Mouse (Mus musculus) forebrain, embryonic 14.5 days (tissue): ENCODE results near the gene Rrbp1. TPM values are rescaled to one million over a fixed set of nuclear protein-coding genes. Genes with fewer than 3 reads are reported as not detected.

Experiments used
- ATAC-seq: fragments of 200-750 bp; cut with Nextera tagmentation; 2 replicates; pipeline ENCODE4 v1.8.0; 2017; ENCODE audit warnings: mild to moderate bottlenecking, moderate library complexity
- DNase-seq: peaks from one replicate; pipeline ENCODE4 v3.0.0-alpha.2; 2015; ENCODE audit warnings: low spot score
- H3K27ac ChIP-seq: fragments of 300-500 bp; sonication (generic); 2 replicates; pipeline ENCODE4 v1.5.1; 2014; ENCODE audit warnings: low read depth, mild to moderate bottlenecking, control low read depth, low read length, moderate library complexity
- H3K27me3 ChIP-seq: fragments of 300-500 bp; sonication (generic); replicated peaks from 2 replicates; pipeline ENCODE4 v1.6.1; 2014; ENCODE audit warnings: low read length, control low read depth, mixed read lengths; ENCODE audit not compliant: control insufficient read depth, insufficient read depth
- H3K36me3 ChIP-seq: fragments of 300-500 bp; sonication (generic); 2 replicates; pipeline ENCODE4 v1.6.1; 2014; ENCODE audit warnings: low read length, control low read depth; ENCODE audit not compliant: control insufficient read depth, insufficient read depth
- H3K4me1 ChIP-seq: fragments of 300-500 bp; sonication (generic); 2 replicates; pipeline ENCODE4 v1.6.1; 2014; ENCODE audit warnings: antibody characterized with exemption, low read length, control low read depth; ENCODE audit not compliant: control insufficient read depth, insufficient read depth
- H3K4me2 ChIP-seq: fragments of 300-500 bp; sonication (generic); 2 replicates; pipeline ENCODE4 v1.6.1; 2014; ENCODE audit warnings: mild to moderate bottlenecking, control low read depth, low read length
- H3K4me3 ChIP-seq: fragments of 300-500 bp; sonication (generic); 2 replicates; pipeline ENCODE4 v1.5.1; 2014; ENCODE audit warnings: low read depth, low read length, control low read depth
- H3K9ac ChIP-seq: fragments of 300-500 bp; sonication (generic); 2 replicates; pipeline ENCODE4 v1.6.1; 2014; ENCODE audit warnings: mild to moderate bottlenecking, low read length, control low read depth, moderate library complexity
- H3K9me3 ChIP-seq: fragments of 300-500 bp; sonication (generic); replicated peaks from 2 replicates; pipeline ENCODE4 v1.6.1; 2016; ENCODE audit warnings: low read length, control low read depth, mixed read lengths; ENCODE audit not compliant: control insufficient read depth
- whole genome bisulfite sequencing: fragments of 180-500 bp; shearing (Covaris S2); extraction: QIAGEN DNeasy Blood & Tissue Kit; methylation state at CpG from one replicate; pipeline ENCODE4 v1.1.7; 2014; 5-methylcytosine and 5-hydroxymethylcytosine counted together
- polyA plus RNA-seq: library from polyadenylated mRNA; unstranded; fragments of >200 nt; fragmentation: Nextera tagmentation; extraction: Ambion mirVana; gene quantifications from 2 replicates; pipeline ENCODE4 v1.2.1, GENCODE M21; 2014

Rrbp1 gene
- polyA plus RNA-seq, 1 experiment from 2014 or later, result 15.1 TPM

DNA sequence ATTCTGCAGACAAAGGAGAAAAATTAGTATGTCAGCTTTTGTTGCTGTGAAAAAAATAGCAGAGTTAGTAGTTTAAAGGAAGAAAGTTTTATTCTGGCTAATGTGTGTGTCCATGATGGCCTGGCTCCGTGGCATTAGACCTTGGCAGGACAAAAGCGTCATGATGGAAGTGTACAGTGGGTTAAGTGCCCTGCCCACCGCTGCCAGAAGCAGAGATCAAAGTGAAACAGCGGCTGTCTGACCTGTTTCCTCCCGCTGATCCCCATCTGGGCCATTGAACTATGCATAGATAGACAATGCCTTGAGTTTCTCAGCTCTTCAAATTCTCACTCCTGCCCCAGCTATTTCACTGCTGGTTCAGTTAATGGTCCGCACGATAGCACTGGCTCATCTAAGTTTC, 87.0 kb downstream of the Rrbp1 start:
- no peaks in the 10 kb centered on the region for H3K36me3 ChIP-seq
- H3K9ac ChIP-seq, result no peak overlapping the region
- H3K4me3 ChIP-seq, result no peak overlapping the region
- no peaks in the 10 kb centered on the region for H3K27me3 ChIP-seq
- no peaks in the 10 kb centered on the region for H3K9me3 ChIP-seq
- 73% methylated on average over 7 of the region's 7 CpGs for WGBS
- no peak for ATAC-seq
- no peaks in the 10 kb centered on the region for H3K4me1 ChIP-seq
- no peak for DNase-seq
- no peak overlapping the region for H3K27ac ChIP-seq
- no peak overlapping the region for H3K4me2 ChIP-seq

DNA sequence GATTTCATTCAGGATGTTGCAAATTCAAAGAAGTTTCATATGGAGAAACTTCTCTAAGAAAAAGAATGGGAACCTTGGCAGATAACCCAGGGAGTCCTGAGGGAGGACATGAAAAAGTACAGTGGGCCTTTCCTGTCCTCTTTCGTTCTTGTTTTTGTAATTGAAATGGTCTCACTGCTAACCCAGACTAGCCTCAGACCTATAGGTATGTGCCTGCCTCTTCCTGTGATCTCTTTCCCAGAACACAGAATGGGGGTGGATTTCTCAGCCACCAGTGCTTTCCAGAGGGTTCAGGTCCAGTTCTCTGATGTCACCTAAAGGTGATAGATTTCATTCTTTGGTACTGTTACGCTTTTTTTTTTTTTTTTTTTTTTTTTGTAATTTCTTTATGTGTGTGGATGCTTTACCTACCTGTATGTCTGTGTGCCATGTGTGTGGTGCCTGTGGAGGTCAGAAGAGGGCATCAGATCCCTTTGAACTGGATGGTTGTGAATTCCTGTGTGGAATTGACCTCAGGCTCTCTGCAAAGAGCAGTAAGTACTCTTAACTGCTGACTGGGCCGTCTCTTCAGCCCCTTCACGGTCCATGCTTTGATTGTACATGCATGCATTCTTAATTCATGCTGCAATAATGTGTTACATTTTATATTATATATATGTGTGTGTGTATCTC, 92.1 kb downstream of the Rrbp1 start:
- ATAC-seq, result no peak
- no peaks in the 10 kb centered on the region for H3K36me3 ChIP-seq
- H3K4me1 ChIP-seq, result peaks cover 18% of the 10 kb centered on the region

DNA sequence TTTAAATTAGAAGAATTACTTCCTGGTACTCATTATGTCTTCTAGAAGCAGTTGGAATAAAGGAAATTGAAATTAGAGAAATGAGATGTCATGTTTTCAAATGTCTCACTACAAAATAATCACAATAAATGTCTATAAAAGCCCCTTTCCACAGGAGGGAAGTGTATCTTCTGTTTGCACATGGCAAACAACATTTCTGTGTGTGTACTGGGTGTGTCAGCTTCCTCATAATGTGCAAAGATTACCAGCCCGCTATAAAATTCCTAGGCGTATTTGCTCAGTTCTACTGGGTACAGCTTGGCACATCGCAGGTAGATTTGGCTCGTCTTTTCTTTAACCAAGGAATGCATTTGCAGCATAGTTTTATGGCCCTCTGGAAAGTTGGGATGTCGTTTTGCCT, 93.4 kb downstream of the Rrbp1 start:
- ATAC-seq (no peak), DNase-seq (no peak)
- Histone ChIP-seq H3K4me3 (no peak overlapping the region), H3K9me3 (no peaks in the 10 kb centered on the region), H3K36me3 (no peaks in the 10 kb centered on the region), H3K9ac (no peak overlapping the region), H3K4me2 (peak overlapping the region; percentile 57; the same call in 1 of the 2 replicates), H3K27ac (no peak overlapping the region), H3K4me1 (peaks cover 18% of the 10 kb centered on the region), H3K27me3 (no peaks in the 10 kb centered on the region)
- 84% methylated on average over 5 of the region's 5 CpGs for WGBS

More for the DNA sequence above, 92.1 kb downstream of the Rrbp1 start:
- whole genome bisulfite sequencing, result 71% methylated on average over 4 of the region's 4 CpGs
- H3K27ac ChIP-seq, result no peak overlapping the region
- no peaks in the 10 kb centered on the region for H3K9me3 ChIP-seq
- H3K27me3 ChIP-seq, result no peaks in the 10 kb centered on the region
- H3K4me2 ChIP-seq, result no peak overlapping the region
- no peak overlapping the region for H3K4me3 ChIP-seq
- DNase-seq, result no peak
- H3K9ac ChIP-seq, result no peak overlapping the region

DNA sequence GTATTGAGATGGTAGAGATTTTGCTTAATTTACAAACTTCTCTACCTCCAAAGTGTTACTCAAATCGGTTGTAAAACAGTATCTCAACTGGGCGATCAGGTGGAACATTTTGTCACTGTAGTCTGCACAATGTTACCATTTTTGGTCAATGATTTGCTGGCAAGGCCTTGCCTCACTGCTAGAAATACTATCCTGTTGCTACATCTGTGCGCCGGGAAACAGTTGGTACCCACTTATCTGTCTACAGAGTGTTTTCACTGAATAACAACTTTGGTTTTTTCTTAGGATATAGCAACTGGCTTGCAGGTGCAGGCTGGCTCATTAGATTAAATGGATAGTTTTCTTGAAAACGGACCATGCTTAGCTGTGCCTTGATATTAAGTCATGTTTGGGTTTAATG, 94.8 kb downstream of the Rrbp1 start:
- Histone ChIP-seq H3K4me1 (peaks cover 18% of the 10 kb centered on the region), H3K9ac (peak overlapping the region; percentile 94), H3K36me3 (no peaks in the 10 kb centered on the region), H3K4me3 (peak overlapping the region; percentile 81), H3K4me2 (peak overlapping the region; percentile 57), H3K27me3 (no peaks in the 10 kb centered on the region), H3K9me3 (no peaks in the 10 kb centered on the region), H3K27ac (peak overlapping the region; percentile 99; the same call in 1 of the 2 replicates)
- no peak for ATAC-seq
- peak; percentile 11 for DNase-seq
- 8% methylated on average over 5 of the region's 5 CpGs for WGBS

DNA sequence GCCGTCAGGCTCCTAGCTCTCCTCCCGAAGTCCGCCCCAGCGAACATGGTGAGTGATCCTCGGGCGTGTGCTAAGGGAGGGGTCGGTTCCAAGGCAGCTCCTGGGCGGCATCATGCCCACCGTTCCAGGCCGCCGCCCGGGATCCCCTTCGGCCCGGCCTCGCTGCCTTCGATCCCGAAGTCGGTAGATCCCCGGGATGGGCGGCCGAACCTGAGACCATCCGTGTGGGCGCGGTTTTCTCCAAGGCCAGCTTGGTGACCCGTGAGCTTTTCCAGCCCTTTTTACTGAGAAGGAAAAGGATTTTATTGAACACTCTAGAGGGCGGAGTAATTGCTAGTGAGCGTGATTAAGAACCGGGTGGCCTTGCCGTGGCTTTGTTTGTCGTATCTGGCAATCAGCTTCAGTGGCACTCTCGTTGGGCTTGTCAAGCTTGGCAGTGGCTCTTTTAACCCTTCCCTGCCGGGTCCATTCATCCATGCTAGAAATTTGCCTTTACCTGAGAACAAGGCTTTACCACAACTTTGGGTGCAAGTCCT, 95.4 kb downstream of the Rrbp1 start:
- ATAC-seq, result peak; percentile 70
- H3K4me3 ChIP-seq, result peak overlapping the region; percentile 81
- H3K27ac ChIP-seq, result peak overlapping the region; percentile 99
- WGBS, result 0% methylated on average over 32 of the region's 32 CpGs
- H3K4me2 ChIP-seq, result peak overlapping the region; percentile 57
- no peaks in the 10 kb centered on the region for H3K9me3 ChIP-seq
- no peaks in the 10 kb centered on the region for H3K27me3 ChIP-seq
- H3K36me3 ChIP-seq, result no peaks in the 10 kb centered on the region
- H3K4me1 ChIP-seq, result peaks cover 18% of the 10 kb centered on the region
- peak overlapping the region; percentile 94 for H3K9ac ChIP-seq
- DNase-seq, result peak; percentile 87

DNA sequence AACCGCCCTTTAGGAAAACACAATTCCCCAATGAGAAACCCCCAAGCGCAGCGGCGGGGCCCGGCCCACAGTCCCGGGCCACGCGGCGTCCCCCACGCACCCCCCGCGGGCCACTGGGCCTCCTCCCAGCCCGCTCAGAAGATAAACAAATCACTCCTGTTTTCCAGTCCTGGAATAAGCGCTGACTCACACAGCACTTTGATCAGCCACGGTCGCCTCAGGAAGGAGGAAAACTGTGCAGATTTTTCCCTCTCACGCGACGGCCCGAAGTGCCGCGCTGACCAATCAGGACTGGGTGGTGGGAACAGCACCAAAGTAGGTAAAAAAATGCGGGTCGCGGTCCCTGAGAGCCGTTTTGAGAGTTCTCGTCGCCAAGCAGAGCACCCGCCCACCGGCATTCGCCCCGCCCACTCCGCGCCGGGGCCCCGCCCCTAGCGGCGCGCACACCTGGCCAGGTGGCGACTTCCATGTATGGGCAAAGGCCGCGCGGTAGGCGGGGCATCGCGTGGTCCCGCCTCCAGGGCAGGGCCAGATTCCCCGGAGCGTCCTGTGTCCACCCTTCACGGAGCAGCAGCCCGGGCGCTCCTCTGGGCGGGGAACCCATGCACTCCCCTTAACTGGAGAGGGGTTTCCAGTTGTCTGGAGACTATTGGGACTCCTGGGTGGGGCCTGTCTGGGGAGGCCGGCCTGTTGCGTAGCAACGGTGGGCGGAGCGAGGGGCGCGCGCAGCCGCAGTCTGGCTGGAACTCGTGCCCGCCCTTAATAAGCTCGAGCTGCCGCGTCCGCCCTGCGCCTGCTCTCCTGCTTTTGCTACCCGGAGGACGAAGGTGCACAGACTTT, 96.1 kb downstream of the Rrbp1 start, which contains the start of gene Dstn:
TSS of gene Dstn (plus strand) at position 561 of the 840 bp plus-strand sequence.
- Histone ChIP-seq H3K36me3 (no peaks in the 10 kb centered on the region), H3K9ac (peak within 1 kb of the TSS; percentile 94), H3K27me3 (no peaks in the 10 kb centered on the region), H3K9me3 (no peaks in the 10 kb centered on the region), H3K4me3 (peak within 1 kb of the TSS; percentile 81), H3K4me2 (peak within 1 kb of the TSS; percentile 57), H3K27ac (peak within 1 kb of the TSS; percentile 99), H3K4me1 (peaks cover 18% of the 10 kb centered on the region)
- peak; percentile 97 for DNase-seq
- WGBS, result under 1% methylated on average over 71 of the region's 71 CpGs
- peak; percentile 97 for ATAC-seq

DNA sequence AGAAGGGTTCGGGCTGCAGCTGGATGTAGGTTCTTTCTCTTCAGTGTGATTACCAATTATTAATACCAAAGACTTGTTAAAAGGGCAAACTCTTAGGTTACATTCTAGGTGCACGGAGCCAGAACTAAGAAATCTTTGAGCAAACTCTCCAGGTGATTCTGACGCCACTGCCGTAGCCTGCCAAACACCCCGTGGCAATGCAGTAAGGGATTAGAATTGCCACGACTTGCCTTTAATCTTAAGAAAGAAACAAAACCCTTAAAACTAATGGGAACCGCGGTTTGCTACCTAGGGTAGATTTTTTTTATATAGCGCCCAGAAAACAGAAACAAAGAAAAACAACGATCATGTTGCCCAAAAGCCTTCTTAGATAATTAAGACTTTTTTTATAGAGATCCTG, 96.8 kb downstream of the Rrbp1 start:
- peak overlapping the region; percentile 94 for H3K9ac ChIP-seq
- H3K36me3 ChIP-seq, result no peaks in the 10 kb centered on the region
- H3K4me1 ChIP-seq, result peaks cover 18% of the 10 kb centered on the region
- H3K4me3 ChIP-seq, result peak overlapping the region; percentile 81
- WGBS, result 2% methylated on average over 10 of the region's 10 CpGs
- H3K27ac ChIP-seq, result peak overlapping the region; percentile 99; the same call in 1 of the 2 replicates
- no peaks in the 10 kb centered on the region for H3K27me3 ChIP-seq
- DNase-seq, result peak; percentile 22
- no peaks in the 10 kb centered on the region for H3K9me3 ChIP-seq
- no peak for ATAC-seq
- peak overlapping the region; percentile 57 for H3K4me2 ChIP-seq

DNA sequence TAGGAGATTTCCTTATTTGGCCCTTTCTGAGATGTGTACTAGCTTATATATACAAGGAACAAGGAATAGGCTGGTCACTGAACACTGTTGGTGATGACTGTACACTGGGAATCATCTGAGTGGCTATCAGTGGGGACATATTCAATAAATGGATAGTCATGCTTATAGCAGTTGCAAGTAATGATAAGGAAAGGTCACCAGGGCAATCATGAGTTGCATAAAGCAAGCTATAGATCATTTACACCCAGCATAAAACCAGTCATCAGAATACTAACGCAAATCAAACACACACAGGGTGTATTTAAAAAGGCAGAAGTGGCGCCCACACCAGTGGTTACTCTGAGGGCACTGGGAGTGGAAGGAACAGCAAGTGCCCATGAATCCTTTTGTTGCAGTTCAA, 98.9 kb downstream of the Rrbp1 start:
- 90% methylated on average over 2 of the region's 2 CpGs for WGBS

More for the DNA sequence above, 98.9 kb downstream of the Rrbp1 start:
- no peak overlapping the region for H3K9ac ChIP-seq
- H3K4me2 ChIP-seq, result no peak overlapping the region
- H3K36me3 ChIP-seq, result no peaks in the 10 kb centered on the region
- H3K9me3 ChIP-seq, result no peaks in the 10 kb centered on the region
- no peak overlapping the region for H3K27ac ChIP-seq
- DNase-seq (no peak), ATAC-seq (no peak)
- H3K27me3 ChIP-seq, result no peaks in the 10 kb centered on the region
- no peak overlapping the region for H3K4me3 ChIP-seq
- peaks cover 8% of the 10 kb centered on the region for H3K4me1 ChIP-seq
